Mouse (Mus musculus) A20 (cell line): ENCODE results near the gene Olfr907.

Experiments used
- DNase-seq: peaks from one replicate; pipeline ENCODE4 v3.0.0-alpha.2; 2011; ENCODE audit warnings: low read depth, low spot score

Olfr907 gene

DNA sequence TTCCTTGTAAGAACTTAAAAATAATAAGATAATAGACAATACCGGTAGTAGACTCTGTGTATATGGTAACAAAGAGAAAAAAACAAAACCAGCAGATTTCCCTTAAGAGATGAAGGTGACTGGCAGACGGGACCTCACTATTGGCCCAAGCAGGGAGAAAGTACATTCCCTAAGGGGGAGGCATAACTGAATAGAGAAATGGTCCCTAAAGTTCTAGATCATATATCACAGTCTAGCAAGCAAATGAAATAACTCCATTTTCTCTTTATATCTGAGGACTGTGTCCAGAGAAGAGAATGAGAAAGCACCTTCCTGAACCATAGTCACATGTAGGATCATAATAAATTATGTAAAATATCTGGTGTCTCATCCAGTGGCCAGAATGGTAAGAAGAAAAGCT is at the start of gene Olfr907:
Gene Olfr907 (plus strand): TSS at position 301 of the 400 bp plus-strand sequence.
- no peak for DNase-seq

DNA sequence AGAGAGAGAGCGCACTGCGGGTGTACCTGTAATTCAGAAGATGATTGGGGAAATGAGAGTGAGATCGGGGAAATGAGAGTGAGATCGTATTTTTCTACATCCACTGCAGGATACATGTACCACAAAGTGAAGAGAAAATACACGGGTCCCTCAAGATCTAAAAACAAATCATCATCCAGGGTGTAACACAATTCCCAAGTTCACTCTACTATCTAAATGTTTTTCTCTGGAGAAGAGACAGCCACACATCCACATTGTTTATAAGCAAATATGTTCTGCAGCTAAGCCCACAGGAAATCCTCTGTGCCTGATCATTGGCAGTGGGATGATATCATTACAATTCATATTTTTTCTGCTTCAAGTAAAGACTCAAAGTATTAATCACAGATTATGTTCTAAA is 48.2 kb upstream of the Olfr907 start, which contains the start of gene Olfr902:
Gene Olfr902 (plus strand): TSS at position 301 of the 400 bp plus-strand sequence.
- no peak for DNase-seq

DNA sequence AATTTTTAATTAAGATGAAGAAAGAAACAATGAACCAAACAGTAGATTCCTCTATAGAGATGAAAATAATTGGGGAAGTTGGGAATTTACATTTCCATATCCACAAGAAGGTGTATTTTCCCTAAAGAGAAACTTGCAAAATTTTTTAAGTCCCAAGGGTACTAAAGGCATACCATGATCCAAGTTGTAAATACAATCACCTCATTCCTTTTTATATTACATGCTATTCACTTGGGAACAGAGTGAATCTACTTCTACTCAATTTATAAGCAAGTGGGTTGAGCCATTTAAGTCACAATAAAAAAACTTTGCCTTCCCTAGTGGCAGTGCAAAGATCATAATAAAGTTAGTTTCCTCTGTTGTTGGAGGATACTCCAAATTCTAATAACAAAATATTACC is 32.8 kb upstream of the Olfr907 start, which contains the start of gene Olfr904:
Gene Olfr904 (plus strand): TSS at position 301 of the 400 bp plus-strand sequence.
- DNase-seq, result no peak

DNA sequence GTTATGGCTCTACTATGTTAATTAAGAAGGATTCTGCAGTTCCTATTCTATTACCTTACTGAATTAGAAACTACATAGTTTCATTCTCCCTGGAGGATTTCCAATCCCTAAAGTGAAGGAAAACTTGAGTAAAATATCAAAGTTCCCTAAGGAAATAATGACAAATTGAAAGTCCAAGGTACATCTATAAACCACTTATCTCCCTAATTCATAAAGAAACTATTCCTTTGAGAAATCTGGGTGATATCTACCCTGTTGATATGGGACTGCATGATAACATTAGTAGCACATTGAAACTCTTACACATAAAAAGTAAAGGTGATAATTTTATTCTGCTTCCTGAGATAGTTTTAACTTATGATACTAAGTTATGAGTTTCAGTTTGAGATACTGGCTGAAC is 24.8 kb upstream of the Olfr907 start, which contains the start of gene Olfr905:
Gene Olfr905 (plus strand): TSS at position 301 of the 400 bp plus-strand sequence.
- no peak for DNase-seq

DNA sequence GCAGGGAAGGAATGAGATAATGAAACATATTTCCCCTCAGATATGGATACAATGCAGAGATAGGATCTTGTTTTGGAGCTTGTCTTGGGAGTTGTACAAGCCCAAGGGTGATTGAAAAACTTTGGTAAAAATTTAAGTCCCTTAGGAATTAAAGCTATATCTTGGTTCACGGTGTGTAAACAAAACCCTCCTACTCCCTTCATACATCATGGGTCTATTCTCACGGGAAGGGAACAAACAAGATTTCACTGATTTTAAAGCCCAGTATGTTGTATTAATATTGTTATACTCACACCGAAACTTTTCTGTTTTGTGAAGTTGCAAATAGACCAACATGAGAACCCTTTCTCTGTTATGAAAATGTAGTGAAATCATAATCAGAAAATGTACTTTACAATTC is 8.8 kb upstream of the Olfr907 start, which contains the start of gene Olfr906:
Gene Olfr906 (plus strand): TSS at position 301 of the 400 bp plus-strand sequence.
- DNase-seq, result no peak

DNA sequence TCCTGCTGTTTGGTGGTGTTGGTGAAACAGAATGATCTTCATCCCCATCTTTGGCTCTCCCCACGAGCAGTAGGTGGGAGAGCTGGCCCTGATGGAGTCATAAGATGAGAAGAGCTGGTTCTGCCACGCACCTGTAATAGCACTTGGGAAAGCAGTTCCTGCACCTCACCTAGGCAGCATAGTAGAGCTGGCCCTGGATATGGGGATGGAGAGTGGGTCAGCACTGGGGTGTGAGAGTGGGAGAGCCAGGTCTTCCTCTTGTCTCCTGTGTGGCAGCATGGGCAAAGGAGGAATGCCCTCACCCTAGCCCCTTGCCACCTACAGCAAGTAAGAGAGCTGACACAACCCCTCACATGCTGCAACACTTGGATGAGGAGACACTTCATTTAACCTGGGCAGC is 16.8 kb downstream of the Olfr907 start:
- DNase-seq, result no peak

DNA sequence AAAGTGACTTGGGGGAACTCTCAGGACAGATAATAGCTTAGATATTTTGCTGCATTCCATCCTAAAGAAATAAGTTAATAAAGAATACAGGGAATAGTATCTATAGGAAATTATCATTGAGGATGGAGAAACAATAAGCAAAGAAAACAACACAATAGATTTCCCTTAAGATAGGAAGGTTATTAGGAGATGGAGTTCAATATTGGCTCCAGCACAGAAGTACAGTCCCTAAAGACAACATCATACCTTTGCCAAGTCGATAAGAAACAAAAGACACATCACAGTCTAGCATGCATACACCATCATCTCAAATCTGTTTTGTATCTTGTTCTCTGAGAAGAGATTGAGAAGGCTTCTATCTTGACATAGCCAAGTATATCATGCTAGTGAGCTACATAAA is 25.7 kb downstream of the Olfr907 start, which contains the start of gene Olfr911-ps1:
Gene Olfr911-ps1 (plus strand): TSS at position 301 of the 400 bp plus-strand sequence.
- no peak for DNase-seq

DNA sequence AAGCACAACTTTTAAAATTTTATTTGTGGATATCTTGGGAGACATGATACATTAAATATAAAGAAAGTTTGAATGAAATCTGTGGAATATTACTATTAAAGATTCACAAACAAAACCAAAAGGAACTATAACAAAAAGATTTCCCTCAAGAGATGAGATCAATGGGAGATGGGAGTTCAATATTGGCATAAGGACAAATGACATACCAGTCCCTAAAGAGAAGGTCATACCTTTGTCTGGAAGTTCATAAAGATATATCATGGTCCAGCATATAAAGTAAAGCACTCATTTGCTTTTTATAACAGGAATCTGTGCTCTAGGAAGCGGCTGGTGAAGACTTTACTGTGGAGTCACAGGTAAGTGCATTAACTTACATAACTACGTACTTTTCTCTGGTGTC is 41.9 kb downstream of the Olfr907 start, which contains the start of gene Olfr910:
Gene Olfr910 (plus strand): TSS at position 301 of the 400 bp plus-strand sequence.
- DNase-seq, result no peak
